Mouse (Mus musculus) c-Kit-positive CD71-positive TER-119-negative erythroid progenitor cells, embryonic 14.5 days (primary cell): ENCODE data around the gene Midn.

ENCODE experiments used
- DNase-seq: peaks from one replicate; pipeline ENCODE4 v3.0.0-alpha.2; 2013; ENCODE audit warnings: low read depth

The Midn gene

GRCm38 (mm10) chr10:80171760-80172526, 23.9 kb downstream of the Midn start:
- DNase-seq = no peak

DNA sequence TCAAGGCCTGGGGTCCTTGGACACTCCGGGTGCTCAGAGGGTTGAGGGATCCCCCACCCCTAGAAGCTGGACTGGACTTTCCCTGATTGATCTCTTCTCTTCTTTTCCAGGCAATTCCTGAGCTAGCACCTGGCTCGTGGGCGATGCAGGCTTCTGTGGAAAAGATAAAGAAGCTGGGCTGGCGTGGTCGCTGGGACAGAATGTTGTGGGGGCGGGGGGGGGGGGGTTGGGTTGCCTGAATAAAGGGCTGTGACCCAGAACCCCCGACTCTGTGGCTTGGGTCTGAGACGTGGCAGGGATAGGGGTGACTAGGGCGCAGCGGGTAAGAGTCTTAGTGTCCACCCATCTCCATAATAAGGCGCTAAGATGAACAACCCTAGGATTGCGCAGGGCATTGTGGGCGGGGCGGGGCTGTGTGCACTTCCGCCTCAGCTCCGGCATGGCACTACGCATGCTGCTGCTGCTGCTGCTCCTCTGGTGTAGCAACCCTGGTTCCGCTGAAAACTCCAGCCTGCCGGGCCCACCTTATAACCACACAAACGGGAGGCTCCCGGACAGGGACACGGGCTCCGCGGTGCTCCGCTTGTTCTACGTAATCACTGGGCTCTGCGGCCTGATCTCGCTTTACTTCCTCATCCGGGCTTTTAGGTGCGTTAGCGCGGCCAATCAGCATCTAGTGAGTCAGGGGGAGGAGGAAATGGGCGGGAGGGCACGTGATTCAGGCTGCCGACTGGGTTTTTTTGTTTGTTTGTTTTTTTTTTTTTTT, 24.6 kb downstream of the Midn start, which contains the start of gene 1600002K03Rik:
Gene 1600002K03Rik (plus strand): TSS at position 418 of the 766 bp plus-strand sequence.
- DNase-seq = peak; percentile 91

DNA sequence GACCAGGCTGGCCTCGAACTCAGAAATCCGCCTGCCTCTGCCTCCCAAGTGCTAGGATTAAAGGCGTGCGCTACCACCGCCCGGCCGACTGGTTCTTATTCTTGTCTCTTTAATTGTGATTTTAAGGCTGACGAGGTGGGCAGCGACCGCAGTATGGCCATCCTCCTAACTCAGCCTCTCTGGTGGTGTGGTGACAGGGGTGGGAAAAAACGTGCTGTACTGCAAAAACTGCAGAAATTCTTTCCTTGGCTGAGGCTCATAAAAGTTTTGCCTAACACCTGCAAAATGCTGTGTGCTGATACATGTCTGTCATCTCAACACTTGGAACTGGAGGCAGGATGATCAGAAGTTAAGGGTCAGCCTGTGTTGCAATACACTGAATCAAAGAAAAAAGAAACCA, 25.3 kb downstream of the Midn start:
- no peak for DNase-seq

DNA sequence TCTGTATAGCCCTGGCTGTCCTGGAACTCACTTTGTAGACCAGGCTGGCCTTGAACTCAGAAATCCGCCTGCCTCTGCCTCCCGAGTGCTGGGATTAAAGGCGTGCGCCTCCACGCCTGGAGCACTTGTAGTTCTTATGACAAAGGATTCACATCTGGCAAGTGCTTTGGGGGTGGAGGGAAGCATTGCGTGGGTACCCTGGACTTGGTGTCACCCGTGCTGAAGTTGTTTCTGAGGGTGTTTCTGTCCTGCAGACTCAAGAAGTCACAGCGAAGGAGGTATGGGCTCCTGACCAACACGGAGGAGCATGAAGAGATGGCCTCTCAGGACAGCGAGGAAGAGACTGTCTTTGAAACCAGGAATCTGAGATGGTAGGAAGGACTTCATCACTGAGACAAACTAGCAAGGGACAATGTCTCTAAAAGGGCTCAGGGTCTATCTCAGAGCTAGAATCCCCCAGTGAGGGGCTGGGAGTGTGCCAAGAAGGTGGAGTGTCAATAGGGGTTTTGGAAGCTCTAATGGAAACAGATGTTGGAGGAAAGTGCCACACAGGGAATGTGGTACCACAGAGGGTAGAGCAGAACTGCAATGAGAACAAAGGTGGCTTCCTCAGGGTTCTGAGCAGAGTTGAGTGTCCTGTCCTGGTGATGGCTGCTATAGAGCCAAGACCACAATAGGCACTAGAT, 26.0 kb downstream of the Midn start:
- DNase-seq = no peak

DNA sequence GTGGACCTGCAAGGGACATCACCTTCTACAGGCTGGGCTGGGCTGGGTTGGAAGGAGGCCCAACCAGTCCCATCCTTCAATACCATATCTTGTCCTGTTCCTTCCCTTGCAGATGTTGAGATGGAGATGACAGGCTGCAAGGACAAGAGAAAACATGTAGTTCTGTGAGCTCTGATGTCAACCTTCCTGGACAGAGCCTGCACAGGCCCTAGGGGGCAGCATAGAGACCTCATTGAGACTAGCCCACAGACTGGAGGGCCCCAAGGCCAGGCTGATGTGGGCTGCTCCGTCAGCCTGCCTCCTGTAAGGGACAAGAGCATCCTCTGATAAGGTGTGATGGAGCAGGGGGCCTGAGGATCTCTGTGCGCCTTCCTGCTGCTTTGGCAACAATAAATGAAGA, 26.6 kb downstream of the Midn start:
- peak; percentile 80 for DNase-seq

DNA sequence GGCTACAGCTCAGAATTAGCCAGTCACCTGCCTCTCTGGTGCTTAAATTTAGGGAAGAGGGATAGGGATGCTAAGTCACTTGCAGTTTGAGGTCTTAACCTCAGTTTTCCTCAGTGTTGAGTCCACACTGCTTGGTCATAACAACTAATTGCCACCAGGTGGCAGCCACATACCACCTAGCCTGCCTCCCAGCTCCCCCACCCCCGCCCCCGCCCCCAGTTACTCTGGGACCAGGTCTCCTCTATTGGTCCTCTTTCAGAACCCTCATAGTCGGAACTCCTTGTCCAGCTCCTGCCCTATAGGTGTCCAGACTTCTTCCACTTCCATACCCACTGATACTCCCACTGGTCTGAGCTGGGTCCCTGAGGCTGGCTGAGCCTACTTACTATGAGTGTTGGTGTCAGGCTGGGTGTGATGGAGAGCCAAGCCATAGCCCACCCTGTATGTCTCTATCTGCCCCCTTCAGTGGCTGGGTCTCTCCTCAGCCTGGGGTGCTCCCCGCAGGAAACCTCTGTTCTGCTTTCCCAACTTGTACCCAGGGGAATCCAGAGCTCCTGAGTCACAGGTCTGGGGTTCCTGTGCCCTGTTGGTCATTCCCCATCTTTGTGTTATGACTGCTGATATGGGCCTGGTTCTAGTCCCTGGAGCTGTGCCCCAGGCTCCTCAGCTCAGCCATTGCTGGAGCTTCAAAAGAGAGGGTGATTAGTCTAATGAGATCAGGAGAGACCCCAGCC, 27.6 kb downstream of the Midn start:
- DNase-seq = no peak

DNA sequence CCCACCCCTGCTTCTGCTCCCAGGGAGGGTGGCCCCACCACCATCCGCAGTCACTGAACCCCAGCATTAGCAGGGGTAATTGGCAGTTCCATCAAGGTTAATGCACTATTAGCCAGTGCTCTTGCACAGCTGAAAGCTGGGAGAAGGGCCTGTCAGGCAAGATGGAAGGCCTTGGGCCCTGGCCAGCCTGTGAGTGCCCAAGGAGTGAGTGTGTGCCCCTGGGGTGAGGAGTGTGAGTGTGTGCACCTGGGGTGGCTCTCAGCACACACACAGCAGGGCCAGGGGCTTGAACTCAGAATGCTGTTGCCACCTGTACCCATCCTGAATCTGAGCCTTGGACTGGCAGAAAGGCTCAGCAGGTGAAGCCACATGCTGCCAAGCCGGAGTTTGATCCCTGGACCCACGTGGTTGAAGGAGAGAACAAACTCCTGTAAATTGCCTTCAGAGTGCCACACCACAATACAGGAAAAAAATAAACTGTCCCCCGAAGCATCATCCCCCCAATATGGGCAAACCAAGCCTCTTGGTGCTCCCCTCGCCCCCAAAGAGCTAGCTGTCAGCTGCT, 28.3 kb downstream of the Midn start:
- no peak for DNase-seq

DNA sequence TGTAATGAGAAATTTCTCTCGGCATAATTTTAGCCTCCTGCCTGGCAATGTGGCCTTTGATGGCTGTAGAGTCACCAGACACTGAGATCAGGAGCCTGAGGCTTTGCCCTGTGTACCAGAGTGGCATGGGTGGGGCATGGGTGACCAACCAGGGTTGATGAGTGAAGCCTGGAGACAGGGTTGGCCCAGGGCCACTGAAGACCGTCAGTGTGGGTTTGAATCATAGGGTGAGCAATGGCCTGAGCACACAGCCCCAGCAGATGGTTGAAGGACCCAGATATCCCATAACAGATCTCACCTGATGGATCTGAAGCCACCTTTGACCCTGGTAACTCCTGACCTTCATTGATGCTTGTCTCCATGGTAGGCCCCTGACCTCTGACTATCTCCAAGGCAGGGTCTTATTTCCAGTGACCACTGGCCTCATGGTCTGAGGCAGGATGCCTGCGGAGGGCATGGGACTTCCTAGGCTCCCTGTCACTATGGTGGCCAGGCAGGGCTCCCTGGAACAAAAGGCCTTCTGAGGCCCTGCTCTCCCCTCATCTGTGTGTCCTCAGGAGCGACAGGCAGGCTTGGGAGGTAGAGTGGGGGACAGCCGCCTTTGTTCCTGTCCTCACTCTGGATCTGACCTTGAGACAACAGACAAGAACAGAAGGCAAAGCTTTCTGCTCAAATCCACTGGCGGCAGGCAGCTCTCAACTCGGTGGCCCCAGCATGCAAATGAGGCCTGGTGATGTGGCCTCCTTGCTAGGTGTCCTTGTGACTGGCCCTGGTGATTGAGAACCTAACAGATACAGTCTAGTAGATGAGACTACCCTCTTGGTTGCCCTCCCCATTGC, 29.6 kb downstream of the Midn start:
- DNase-seq = no peak

GRCm38 (mm10) chr10:80179068-80180051, 31.3 kb downstream of the Midn start, which contains the start of gene Efna2:
Efna2 (plus strand) TSS chr10:80179482.
- DNase-seq = no peak

DNA sequence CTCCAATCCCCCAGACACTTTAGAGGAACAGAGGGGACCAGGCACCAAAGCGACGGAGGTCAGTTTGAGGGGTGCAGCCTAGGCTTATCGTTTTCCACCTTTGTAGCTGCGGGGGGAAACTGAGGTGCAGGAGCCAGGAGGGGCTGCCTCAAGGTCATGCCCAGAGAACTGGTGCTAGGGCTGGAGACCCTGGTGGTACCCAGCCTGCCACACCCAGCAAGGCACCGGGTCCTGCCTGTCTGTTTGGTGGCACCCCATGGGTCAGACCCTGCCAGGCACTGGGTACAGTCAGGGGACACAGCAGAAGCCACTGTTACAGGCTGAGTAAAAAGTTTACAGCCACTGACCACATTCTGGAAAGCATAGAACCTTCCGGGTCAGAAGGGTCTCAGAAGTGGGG, 32.2 kb downstream of the Midn start:
- no peak for DNase-seq

DNA sequence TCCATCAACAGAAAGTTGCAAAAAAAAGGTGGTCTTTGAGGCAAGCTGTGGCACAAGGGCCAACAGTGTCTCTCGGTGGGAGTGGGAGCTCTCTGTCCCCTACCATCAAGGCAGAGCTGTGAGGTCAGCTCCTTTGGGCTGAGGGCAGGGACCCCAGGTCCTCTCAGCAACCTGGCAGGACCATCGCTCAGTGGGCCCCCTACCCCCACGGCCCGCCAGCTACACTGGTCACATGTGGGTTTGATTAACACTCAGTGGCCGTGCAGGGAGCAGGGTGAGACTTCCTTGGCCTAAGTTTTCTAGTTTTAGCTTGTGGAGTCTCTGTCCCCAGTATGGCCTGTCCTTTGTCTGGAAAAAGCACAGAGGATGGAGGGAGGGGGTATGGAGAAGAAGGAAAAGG, 32.8 kb downstream of the Midn start:
- no peak for DNase-seq

- no peak for DNase-seq
These were observed 34.5 kb downstream of the Midn start for GRCm38 (mm10) chr10:80182547-80182946.

GRCm38 (mm10) chr10:80186649-80187048, 38.6 kb downstream of the Midn start:
- no peak for DNase-seq

DNA sequence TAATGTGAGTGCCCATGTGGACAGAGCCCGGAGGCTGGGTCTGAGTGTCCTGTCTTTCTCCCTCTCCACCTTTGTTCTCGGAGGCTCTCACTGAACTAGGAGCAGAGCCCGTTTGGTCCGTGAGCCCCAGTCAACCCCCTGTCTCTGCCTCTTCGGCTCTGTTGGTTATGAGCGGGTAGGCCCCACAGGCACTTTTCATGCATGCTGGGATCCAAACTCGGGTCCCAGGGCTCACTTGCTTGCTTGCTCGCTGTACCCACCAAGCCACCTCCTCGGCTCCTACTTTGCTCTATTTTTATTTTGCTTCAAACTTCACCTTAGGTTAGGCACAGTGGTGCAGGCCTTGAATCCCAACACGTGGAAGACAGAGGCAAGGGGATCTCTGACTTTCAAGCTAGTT, 39.7 kb downstream of the Midn start:
- DNase-seq = no peak

DNA sequence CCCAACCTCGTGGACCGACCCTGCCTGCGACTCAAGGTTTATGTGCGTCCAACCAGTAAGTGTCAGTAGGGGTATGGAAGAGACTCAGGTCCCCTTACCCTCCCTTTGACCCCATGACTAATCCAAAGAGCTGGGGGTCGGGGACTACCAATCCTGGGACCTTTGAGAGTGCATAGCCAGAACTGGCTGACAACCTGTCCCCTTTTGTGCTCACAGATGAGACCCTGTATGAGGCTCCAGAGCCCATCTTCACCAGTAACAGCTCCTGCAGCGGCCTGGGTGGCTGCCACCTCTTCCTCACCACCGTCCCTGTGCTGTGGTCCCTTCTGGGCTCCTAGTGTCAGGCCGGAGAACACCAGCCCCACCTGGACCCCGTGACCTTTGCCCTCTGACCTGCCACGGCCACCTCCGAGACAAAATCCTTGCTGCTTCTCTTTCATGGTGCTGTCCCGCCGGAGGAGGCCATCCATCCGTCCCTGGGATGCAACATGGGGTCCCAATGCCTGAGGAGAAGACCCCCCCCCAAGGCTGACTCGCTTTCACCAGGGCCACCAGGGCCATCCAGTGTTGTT, 40.5 kb downstream of the Midn start:
- no peak for DNase-seq

GRCm38 (mm10) chr10:80189999-80190398, 41.9 kb downstream of the Midn start:
- no peak for DNase-seq

- no peak for DNase-seq
These were observed 42.5 kb downstream of the Midn start for GRCm38 (mm10) chr10:80190491-80191051.

- DNase-seq = no peak
These were observed 45.9 kb downstream of the Midn start for GRCm38 (mm10) chr10:80193976-80194375.

DNA sequence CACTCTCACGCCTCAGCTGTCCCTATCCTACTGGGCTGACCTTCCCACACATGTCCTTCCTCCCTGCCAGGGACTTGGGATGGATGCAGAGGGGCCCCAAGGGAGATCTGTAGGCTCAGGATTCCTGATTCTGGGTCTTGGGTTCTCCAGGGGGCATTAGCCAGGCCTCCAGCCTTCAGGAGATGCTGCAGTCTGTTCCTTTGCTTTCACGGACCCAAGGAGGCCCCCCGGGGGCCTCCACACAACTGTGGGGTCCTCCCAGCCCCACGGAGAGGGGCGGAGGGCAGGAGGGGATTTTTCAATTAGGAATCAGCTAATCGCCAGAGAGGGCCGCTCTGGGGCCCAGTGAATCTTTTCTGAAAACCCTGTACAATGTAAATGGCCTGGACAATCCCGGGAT, 46.4 kb downstream of the Midn start:
- no peak for DNase-seq
